Mouse (Mus musculus): ENCODE data around the gene Eef2kmt. TPM values are rescaled to one million over a fixed set of nuclear protein-coding genes. Genes with fewer than 3 reads are reported as not detected.
A peak's percentile ranks its signal among the peaks of the same experiment; 100 is the strongest.

Eef2kmt gene
- 12.6 TPM for polyA plus RNA-seq (2012; fragmentation: generic; extraction: Trizol)
- long read RNA-seq, experiment 1, transcript Eef2kmt-204 (7 exons, 987 nt) = minor isoform, 6 of 24 reads
- long read RNA-seq, experiment 1, transcript Eef2kmt-201 (8 exons, 2,170 nt) = major isoform, 14 of 24 reads
- long read RNA-seq, experiment 1, partial matches to known transcripts = 0 of 24 reads
- long read RNA-seq, experiment 1, other reads (novel, unspliced or antisense) = 2 of 24 reads
- long read RNA-seq, experiment 2, transcript Eef2kmt-201 (8 exons, 2,170 nt) = major isoform, 17 of 22 reads
- long read RNA-seq, experiment 2, partial matches to known transcripts = 1 of 22 reads
- long read RNA-seq, experiment 2, other reads (novel, unspliced or antisense) = 4 of 22 reads

GRCm38 (mm10) chr16:5255779-5256496, at the start of gene Eef2kmt:
TSS of gene Eef2kmt (minus strand) at chr16:5255983.
- H3ac ChIP-seq (ENCODE audit: control insufficient read depth, insufficient read length, low read depth) = peak within 1 kb of the TSS; percentile 79
- peak within 1 kb of the TSS; percentile 44 for H3K4me3 ChIP-seq (ENCODE audit: insufficient read depth, poor library complexity, severe bottlenecking)
- TF ChIP-seq MAX (IDR thresholded peaks at IDR 0.05) = peak; percentile 45
- TF ChIP-seq CEBPB (IDR thresholded peaks at IDR 0.05; ENCODE audit: low read depth) = peak; percentile 23
- TF ChIP-seq MYOD1 (IDR thresholded peaks at IDR 0.05; ENCODE audit: control insufficient read depth, insufficient read length, low read depth) = no peak
- peak; percentile 64 for TF ChIP-seq CTCF (IDR thresholded peaks at IDR 0.05; ENCODE audit: control insufficient read depth, insufficient read depth, insufficient read length)
- H3K36me3 ChIP-seq (ENCODE audit: control insufficient read depth, insufficient read depth) = peaks cover 2% of the 10 kb centered on the region
- H3K79me2 ChIP-seq (ENCODE audit: control insufficient read depth, insufficient read depth) = peaks cover 8% of the 10 kb centered on the region
- no peaks in the 10 kb centered on the region for H3K79me3 ChIP-seq (ENCODE audit: low read depth)
- H3K27me3 ChIP-seq (ENCODE audit: control insufficient read depth, insufficient read depth, insufficient read length) = no peaks in the 10 kb centered on the region

DNA sequence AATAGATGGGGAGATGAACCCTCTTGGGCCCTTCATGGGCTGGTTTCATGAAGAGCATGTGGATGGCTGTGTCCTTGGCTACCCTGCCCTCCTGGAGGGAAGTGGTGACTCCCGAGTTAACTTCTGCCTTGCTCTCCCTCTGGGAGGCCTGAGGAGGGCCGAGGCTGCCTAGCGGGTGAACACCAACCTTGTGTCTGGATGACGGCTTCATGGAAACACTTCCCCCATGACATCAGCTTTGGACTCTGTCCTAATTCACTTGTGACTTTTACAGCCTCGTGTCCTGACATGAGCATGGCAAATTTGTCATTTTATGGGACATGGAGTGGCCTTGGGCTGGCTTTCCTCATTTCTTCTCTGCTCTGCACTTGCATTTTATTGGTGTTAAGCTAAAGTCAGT, 39.5 kb upstream of the Eef2kmt start:
- no peak overlapping the region for H3K4me3 ChIP-seq (ENCODE audit: insufficient read depth, poor library complexity, severe bottlenecking)
- no peaks in the 10 kb centered on the region for H3K27me3 ChIP-seq (ENCODE audit: control insufficient read depth, insufficient read depth, insufficient read length)
- no peak overlapping the region for H3ac ChIP-seq (ENCODE audit: control insufficient read depth, insufficient read length, low read depth)
- H3K36me3 ChIP-seq (ENCODE audit: control insufficient read depth, insufficient read depth) = no peaks in the 10 kb centered on the region
- no peaks in the 10 kb centered on the region for H3K79me3 ChIP-seq (ENCODE audit: low read depth)
- H3K79me2 ChIP-seq (ENCODE audit: control insufficient read depth, insufficient read depth) = no peaks in the 10 kb centered on the region
- no peak for TF ChIP-seq USF1 (IDR thresholded peaks at IDR 0.05; ENCODE audit: low read depth)
- TF ChIP-seq MYOD1 (IDR thresholded peaks at IDR 0.05; ENCODE audit: control insufficient read depth, insufficient read length, low read depth) = no peak
- no peak for TF ChIP-seq CTCF (IDR thresholded peaks at IDR 0.05; ENCODE audit: control insufficient read depth, insufficient read depth, insufficient read length)
- no peak for TF ChIP-seq MAX (IDR thresholded peaks at IDR 0.05)
- TF ChIP-seq MYOG (IDR thresholded peaks at IDR 0.05; ENCODE audit: control insufficient read depth, extremely low read depth, insufficient read length) = no peak
- no peak for TF ChIP-seq FOSL1 (IDR thresholded peaks at IDR 0.05; ENCODE audit: insufficient read depth, low read length, poor library complexity, severe bottlenecking)
- TF ChIP-seq CEBPB (IDR thresholded peaks at IDR 0.05; ENCODE audit: low read depth) = no peak

GRCm38 (mm10) chr16:5285376-5285775, 29.6 kb upstream of the Eef2kmt start:
- no peaks in the 10 kb centered on the region for H3K79me3 ChIP-seq (ENCODE audit: low read depth)
- H3K4me3 ChIP-seq (ENCODE audit: insufficient read depth, poor library complexity, severe bottlenecking) = no peak overlapping the region
- no peaks in the 10 kb centered on the region for H3K79me2 ChIP-seq (ENCODE audit: control insufficient read depth, insufficient read depth)
- H3K27me3 ChIP-seq (ENCODE audit: control insufficient read depth, insufficient read depth, insufficient read length) = peaks cover 3% of the 10 kb centered on the region
- H3ac ChIP-seq (ENCODE audit: control insufficient read depth, insufficient read length, low read depth) = no peak overlapping the region
- H3K36me3 ChIP-seq (ENCODE audit: control insufficient read depth, insufficient read depth) = no peaks in the 10 kb centered on the region
- TF ChIP-seq MYOD1 (IDR thresholded peaks at IDR 0.05; ENCODE audit: control insufficient read depth, insufficient read length, low read depth) (no peak), MYOG (IDR thresholded peaks at IDR 0.05; ENCODE audit: control insufficient read depth, extremely low read depth, insufficient read length) (no peak), MAX (IDR thresholded peaks at IDR 0.05) (no peak), CTCF (IDR thresholded peaks at IDR 0.05; ENCODE audit: control insufficient read depth, insufficient read depth, insufficient read length) (no peak), CEBPB (IDR thresholded peaks at IDR 0.05; ENCODE audit: low read depth) (no peak), USF1 (IDR thresholded peaks at IDR 0.05; ENCODE audit: low read depth) (no peak), FOSL1 (IDR thresholded peaks at IDR 0.05; ENCODE audit: insufficient read depth, low read length, poor library complexity, severe bottlenecking) (no peak)

GRCm38 (mm10) chr16:5282686-5283085, 26.9 kb upstream of the Eef2kmt start:
- Histone ChIP-seq H3K4me3 (ENCODE audit: insufficient read depth, poor library complexity, severe bottlenecking) (no peak overlapping the region), H3K27me3 (ENCODE audit: control insufficient read depth, insufficient read depth, insufficient read length) (peaks cover 12% of the 10 kb centered on the region), H3K79me2 (ENCODE audit: control insufficient read depth, insufficient read depth) (no peaks in the 10 kb centered on the region), H3ac (ENCODE audit: control insufficient read depth, insufficient read length, low read depth) (no peak overlapping the region), H3K36me3 (ENCODE audit: control insufficient read depth, insufficient read depth) (no peaks in the 10 kb centered on the region), H3K79me3 (ENCODE audit: low read depth) (no peaks in the 10 kb centered on the region)
- TF ChIP-seq FOSL1 (IDR thresholded peaks at IDR 0.05; ENCODE audit: insufficient read depth, low read length, poor library complexity, severe bottlenecking) (no peak), MYOD1 (IDR thresholded peaks at IDR 0.05; ENCODE audit: control insufficient read depth, insufficient read length, low read depth) (no peak), CTCF (IDR thresholded peaks at IDR 0.05; ENCODE audit: control insufficient read depth, insufficient read depth, insufficient read length) (no peak), MYOG (IDR thresholded peaks at IDR 0.05; ENCODE audit: control insufficient read depth, extremely low read depth, insufficient read length) (no peak), CEBPB (IDR thresholded peaks at IDR 0.05; ENCODE audit: low read depth) (no peak), MAX (IDR thresholded peaks at IDR 0.05) (no peak), USF1 (IDR thresholded peaks at IDR 0.05; ENCODE audit: low read depth) (no peak)

GRCm38 (mm10) chr16:5279571-5280222, 23.9 kb upstream of the Eef2kmt start:
- TF ChIP-seq FOSL1 (IDR thresholded peaks at IDR 0.05; ENCODE audit: insufficient read depth, low read length, poor library complexity, severe bottlenecking) (no peak), CTCF (IDR thresholded peaks at IDR 0.05; ENCODE audit: control insufficient read depth, insufficient read depth, insufficient read length) (no peak), MAX (IDR thresholded peaks at IDR 0.05) (no peak), MYOD1 (IDR thresholded peaks at IDR 0.05; ENCODE audit: control insufficient read depth, insufficient read length, low read depth) (no peak), CEBPB (IDR thresholded peaks at IDR 0.05; ENCODE audit: low read depth) (no peak), USF1 (IDR thresholded peaks at IDR 0.05; ENCODE audit: low read depth) (no peak), MYOG (IDR thresholded peaks at IDR 0.05; ENCODE audit: control insufficient read depth, extremely low read depth, insufficient read length) (no peak)
- Histone ChIP-seq H3K27me3 (ENCODE audit: control insufficient read depth, insufficient read depth, insufficient read length) (peaks cover 12% of the 10 kb centered on the region), H3K79me3 (ENCODE audit: low read depth) (no peaks in the 10 kb centered on the region), H3K79me2 (ENCODE audit: control insufficient read depth, insufficient read depth) (no peaks in the 10 kb centered on the region), H3K36me3 (ENCODE audit: control insufficient read depth, insufficient read depth) (no peaks in the 10 kb centered on the region), H3ac (ENCODE audit: control insufficient read depth, insufficient read length, low read depth) (no peak overlapping the region), H3K4me3 (ENCODE audit: insufficient read depth, poor library complexity, severe bottlenecking) (no peak overlapping the region)
